Mouse (Mus musculus): ENCODE measurements around the gene Edc3.

- TF ChIP-seq POLR2A (IDR thresholded peaks at IDR 0.05; ENCODE audit: extremely low read depth, insufficient read depth, low read length) (no peak), CTCF (IDR thresholded peaks at IDR 0.05; ENCODE audit: extremely low read depth, insufficient read depth, low read length) (0 out of 2 replicates have a peak, but pooled peaks have one; percentile 26)
These were observed 65.8 kb downstream of the Edc3 start for GRCm38 (mm10) chr9:57774168-57774567.
